Mouse (Mus musculus) bone marrow, adult 2 months (tissue): ENCODE data around the gene 4930519G04Rik. TPM values are rescaled to one million over a fixed set of nuclear protein-coding genes. Genes with fewer than 3 reads are reported as not detected.
A peak's percentile ranks its signal among the peaks of the same experiment; 100 is the strongest.

Experiments used
- H3K27ac ChIP-seq: fragments of 200-500 bp; 2 replicates; pipeline ENCODE4 v1.5.1; 2012; ENCODE audit warnings: low read depth, mild to moderate bottlenecking, control low read depth, inconsistent platforms, low read length; ENCODE audit not compliant: control insufficient read depth, poor library complexity, insufficient read depth
- H3K4me1 ChIP-seq: fragments of 200-500 bp; 2 replicates; pipeline ENCODE4 v1.6.1; 2011; ENCODE audit warnings: low read length; ENCODE audit not compliant: control insufficient read depth, insufficient read depth
- H3K4me3 ChIP-seq: fragments of 200-500 bp; replicated peaks from 2 replicates; pipeline ENCODE3; 2011; ENCODE audit warnings: mild to moderate bottlenecking, low read depth, low read length, control low read depth; ENCODE audit not compliant: control insufficient read depth
- CTCF ChIP-seq: fragments of 200-500 bp; IDR thresholded peaks from 2 replicates; pipeline ENCODE4 v1.5.1; 2011; ENCODE audit warnings: low read length, control low read depth; ENCODE audit not compliant: control insufficient read depth, insufficient read depth
- POLR2A ChIP-seq: fragments of 200-500 bp; IDR thresholded peaks from 2 replicates; pipeline ENCODE4 v1.6.1; 2011; ENCODE audit warnings: low read depth, mild to moderate bottlenecking, control low read depth, low read length, borderline replicate concordance; ENCODE audit not compliant: control insufficient read depth
- WGBS: fragments of 180-500 bp; shearing (Covaris S2); methylation state at CpG from one replicate; pipeline ENCODE4 v1.1.7; 2018; 5-methylcytosine and 5-hydroxymethylcytosine counted together
- polyA plus RNA-seq: library from polyadenylated mRNA; stranded (reverse); fragments of >200 nt; gene quantifications from 2 replicates; pipeline ENCODE4 v1.2.4, GENCODE M21; 2011; ENCODE audit warnings: low replicate concordance; ENCODE audit not compliant: missing spikeins, insufficient read depth, insufficient read length

Gene 4930519G04Rik
- polyA plus RNA-seq, 1 experiment, result not detected

DNA sequence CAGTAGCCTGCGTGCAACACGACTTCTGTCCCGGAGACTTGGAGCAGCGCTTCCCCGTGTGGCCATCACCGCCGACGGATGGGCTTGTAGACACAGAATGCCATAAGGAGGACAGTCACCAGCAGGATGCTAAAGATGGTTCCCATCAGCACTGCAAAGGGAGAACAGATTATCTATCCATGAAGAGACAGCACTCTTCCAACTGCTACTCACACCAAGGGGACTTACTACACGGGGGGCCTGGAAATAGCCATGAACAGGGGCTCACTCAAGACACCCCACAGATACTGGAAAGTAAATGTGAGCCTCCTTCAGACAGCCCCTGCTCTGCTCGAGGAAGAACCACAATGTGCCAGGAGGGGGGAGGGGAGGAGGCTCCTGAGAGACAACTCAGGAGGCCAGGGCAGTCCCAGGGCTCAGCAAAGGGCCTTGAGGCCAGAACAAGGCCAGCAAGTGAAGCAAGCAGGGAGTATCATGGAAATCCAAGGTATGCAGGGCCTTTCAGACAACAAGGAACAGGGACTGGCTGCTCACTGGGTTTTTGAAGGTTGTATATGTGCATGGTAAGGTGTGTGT is 44.2 kb upstream of the 4930519G04Rik start:
- no peak overlapping the region for H3K4me3 ChIP-seq
- no peak for TF ChIP-seq CTCF
- TF ChIP-seq POLR2A, result no peak
- 77% methylated on average over 10 of the region's 10 CpGs for WGBS
- no peak overlapping the region for H3K27ac ChIP-seq
- peaks cover 3% of the 10 kb centered on the region; the same call in 1 of the 2 replicates for H3K4me1 ChIP-seq

GRCm38 (mm10) chr5:114809826-114810225 is 43.6 kb upstream of the 4930519G04Rik start:
- WGBS, result 82% methylated on average over 5 of the region's 5 CpGs
- TF ChIP-seq POLR2A, result no peak
- TF ChIP-seq CTCF, result no peak
- Histone ChIP-seq H3K27ac (no peak overlapping the region), H3K4me1 (peaks cover 3% of the 10 kb centered on the region; the same call in 1 of the 2 replicates), H3K4me3 (no peak overlapping the region)

DNA sequence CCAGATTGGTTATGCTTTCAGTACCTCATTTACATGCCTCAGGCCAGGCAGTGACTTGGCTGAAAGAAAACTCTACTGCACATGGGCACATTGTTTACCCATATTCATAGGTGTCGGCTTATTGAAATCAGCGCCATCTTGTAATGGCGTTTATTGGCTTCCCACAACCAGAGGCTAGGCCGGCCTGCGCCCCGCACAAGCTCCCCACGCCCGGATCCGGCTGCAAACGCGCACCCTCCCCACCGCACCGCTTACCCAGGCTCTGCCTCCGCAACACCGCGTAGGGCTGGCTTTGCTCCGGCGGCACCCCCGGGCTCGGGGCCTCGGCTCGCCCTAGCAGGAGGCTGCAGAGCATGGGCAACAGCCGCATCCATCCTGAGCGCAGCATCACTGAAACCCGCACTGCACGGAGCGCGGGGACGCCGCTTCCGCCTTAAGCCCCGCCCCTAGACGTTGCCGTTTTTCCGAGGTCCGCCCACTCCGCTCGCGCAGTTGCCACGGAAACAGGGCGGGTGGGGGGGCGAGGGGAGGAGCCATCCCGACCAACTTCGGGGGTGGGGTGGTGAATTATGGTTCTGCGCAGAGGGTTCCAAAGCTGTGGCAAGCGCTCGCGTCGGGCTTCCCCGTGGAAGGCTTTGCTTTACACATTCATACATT is 39.8 kb upstream of the 4930519G04Rik start:
- peak overlapping the region; percentile 85 for H3K27ac ChIP-seq
- H3K4me1 ChIP-seq, result no peaks in the 10 kb centered on the region
- 1% methylated on average over 50 of the region's 50 CpGs for WGBS
- TF ChIP-seq POLR2A (peak; percentile 94; the same call in 1 of the 2 replicates), CTCF (no peak)
- peak overlapping the region; percentile 94 for H3K4me3 ChIP-seq

GRCm38 (mm10) chr5:114816599-114816998 is 36.9 kb upstream of the 4930519G04Rik start:
- H3K27ac ChIP-seq, result no peak overlapping the region
- TF ChIP-seq CTCF (no peak), POLR2A (no peak)
- 79% methylated on average over 6 of the region's 6 CpGs for WGBS

DNA sequence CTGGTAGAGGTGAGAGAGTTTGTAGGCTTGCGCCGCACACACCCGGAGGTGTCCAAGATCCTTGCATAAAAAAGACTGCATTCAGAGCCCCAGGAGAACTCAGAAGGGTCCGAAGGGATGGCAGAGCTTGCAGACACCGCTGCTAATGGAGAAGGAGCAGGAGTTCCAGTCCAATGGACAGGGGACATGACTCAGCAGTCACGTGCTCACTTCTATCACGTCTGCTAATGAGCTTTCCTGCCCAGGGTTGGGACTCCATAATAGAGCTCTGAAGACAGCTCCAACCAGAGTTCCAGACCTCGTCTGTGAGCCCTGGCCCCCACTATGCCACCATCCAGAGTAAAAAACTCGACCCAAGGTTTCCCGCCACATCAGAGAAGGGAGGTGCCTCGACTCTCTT is 35.3 kb upstream of the 4930519G04Rik start:
- WGBS, result 67% methylated on average over 11 of the region's 11 CpGs
- Histone ChIP-seq H3K4me3 (no peak overlapping the region), H3K4me1 (no peaks in the 10 kb centered on the region), H3K27ac (no peak overlapping the region)
- TF ChIP-seq POLR2A (no peak), CTCF (no peak)

More at GRCm38 (mm10) chr5:114816599-114816998, 36.9 kb upstream of the 4930519G04Rik start:
- H3K4me1 ChIP-seq, result no peaks in the 10 kb centered on the region
- no peak overlapping the region for H3K4me3 ChIP-seq

GRCm38 (mm10) chr5:114822796-114823688 is 30.4 kb upstream of the 4930519G04Rik start, which contains the start of gene 1500011B03Rik:
TSS of gene 1500011B03Rik (minus strand) at chr5:114823468.
- TF ChIP-seq POLR2A (peak; percentile 27; the same call in 1 of the 2 replicates), CTCF (no peak)
- Histone ChIP-seq H3K4me3 (peak within 1 kb of the TSS; percentile 54), H3K4me1 (peaks cover 5% of the 10 kb centered on the region; the same call in 1 of the 2 replicates), H3K27ac (no peak within 1 kb of the TSS; the same call in 1 of the 2 replicates)
- 15% methylated on average over 53 of the region's 53 CpGs for WGBS

- no peak for TF ChIP-seq POLR2A
- peak; percentile 79 for TF ChIP-seq CTCF
- Histone ChIP-seq H3K4me1 (peaks cover 5% of the 10 kb centered on the region; the same call in 1 of the 2 replicates), H3K4me3 (peak overlapping the region; percentile 54), H3K27ac (no peak overlapping the region)
- 6% methylated on average over 9 of the region's 9 CpGs for WGBS
Measured at GRCm38 (mm10) chr5:114824197-114824596, 29.3 kb upstream of the 4930519G04Rik start.
